Mouse (Mus musculus): Measurements from ENCODE around the gene CN725425.

Gene CN725425

GRCm38 (mm10) chr15:91199256-91199905 lies at the start of gene CN725425:
Gene CN725425 (plus strand): TSS chr15:91199494.
- DNase-seq (ENCODE audit: low read depth, low spot score) = no peak

GRCm38 (mm10) chr15:91152592-91152991 lies 46.7 kb upstream of the CN725425 start:
- no peak for DNase-seq (ENCODE audit: low read depth, low spot score)

DNA sequence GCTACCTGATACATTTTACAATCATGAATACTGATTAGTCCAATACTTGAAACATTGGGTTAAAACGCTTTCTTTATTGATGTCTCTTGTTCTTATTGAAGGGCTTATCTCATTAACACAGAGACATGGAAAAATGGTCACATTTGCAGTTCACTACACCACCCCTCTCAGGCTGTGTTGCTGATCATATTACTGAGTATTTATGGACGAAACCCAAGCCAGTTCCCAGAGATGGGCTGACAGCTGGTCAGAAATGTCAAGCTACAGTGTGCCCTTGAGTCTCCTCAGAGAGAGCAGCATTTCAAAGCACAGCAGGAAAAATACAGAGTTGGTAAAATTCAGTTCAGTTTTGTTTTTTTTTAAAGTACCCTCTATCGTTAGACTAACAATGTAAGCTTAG lies 46.0 kb upstream of the CN725425 start:
- DNase-seq (ENCODE audit: low read depth, low spot score) = no peak

GRCm38 (mm10) chr15:91161153-91161552 lies 38.1 kb upstream of the CN725425 start:
- DNase-seq (ENCODE audit: low read depth, low spot score) = no peak

DNA sequence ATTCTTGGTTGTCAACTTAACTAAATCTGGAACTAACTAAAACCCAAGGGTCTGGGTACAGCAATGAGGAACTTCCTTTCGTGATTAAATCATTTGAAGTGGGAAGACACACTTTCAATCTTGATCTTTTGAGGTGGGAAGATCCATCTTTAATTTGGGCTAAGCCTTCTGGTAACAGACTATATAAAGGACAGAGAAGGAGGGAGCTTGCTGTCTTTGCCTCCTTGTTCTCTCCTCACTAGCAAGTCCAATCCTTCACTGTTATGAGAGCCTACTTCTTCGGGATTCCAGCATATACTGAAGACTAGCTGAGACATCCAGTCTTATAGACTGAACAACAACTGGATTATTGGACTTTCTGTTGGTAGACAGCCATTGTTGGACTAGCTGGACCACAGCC lies 35.8 kb upstream of the CN725425 start:
- no peak for DNase-seq (ENCODE audit: low read depth, low spot score)

DNA sequence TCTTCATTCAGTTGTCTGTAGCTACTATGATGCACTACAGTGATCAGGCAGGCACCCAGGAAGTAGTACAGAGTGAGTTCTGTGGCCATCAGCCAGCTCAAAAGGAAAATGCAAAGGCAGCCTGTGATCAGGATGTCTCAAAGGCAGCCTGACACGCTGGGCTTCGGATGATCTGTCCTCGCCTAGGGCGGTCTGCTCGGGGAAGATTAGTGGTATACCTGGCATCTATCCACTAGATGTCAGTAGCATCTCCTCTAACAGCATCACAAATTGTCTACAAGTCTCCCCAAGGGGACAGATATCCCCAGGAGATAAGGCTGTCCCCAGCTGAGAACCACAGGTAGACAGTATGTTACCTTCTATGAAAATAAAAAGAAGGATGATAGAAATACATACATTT lies 34.3 kb upstream of the CN725425 start:
- DNase-seq (ENCODE audit: low read depth, low spot score) = no peak

DNA sequence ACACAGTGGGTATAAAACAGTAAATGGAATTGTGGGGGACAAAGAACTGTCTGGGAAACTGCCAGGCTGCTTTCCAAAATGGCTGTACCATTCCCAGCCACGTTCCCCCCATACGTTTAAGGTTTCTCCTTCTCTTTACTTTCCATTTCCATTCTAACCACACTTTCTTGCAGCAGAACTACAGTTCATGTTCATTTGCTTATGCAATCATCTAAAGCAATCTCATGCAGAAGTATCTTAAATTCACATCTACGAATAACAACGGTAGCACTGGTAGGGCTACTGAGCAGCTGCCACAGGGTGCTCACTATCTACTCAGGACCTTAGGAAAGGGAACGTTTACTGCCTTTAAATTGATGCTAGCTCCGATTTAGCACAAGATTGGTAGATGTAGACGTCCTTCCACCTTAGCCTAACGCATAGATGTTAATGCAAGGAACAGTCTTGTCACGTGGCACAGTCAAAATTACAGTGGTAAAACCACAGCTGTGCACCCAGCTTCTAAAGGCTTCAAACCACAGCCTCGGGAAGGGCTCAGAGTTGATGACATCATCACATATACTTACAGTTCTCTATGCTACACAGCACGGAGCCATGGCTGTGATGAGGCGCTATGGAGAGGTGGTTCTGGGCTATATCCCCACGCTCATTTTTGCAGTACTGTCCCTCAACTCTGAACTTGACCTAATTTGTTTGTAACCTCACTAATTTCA lies 31.3 kb upstream of the CN725425 start:
- DNase-seq (ENCODE audit: low read depth, low spot score) = no peak

DNA sequence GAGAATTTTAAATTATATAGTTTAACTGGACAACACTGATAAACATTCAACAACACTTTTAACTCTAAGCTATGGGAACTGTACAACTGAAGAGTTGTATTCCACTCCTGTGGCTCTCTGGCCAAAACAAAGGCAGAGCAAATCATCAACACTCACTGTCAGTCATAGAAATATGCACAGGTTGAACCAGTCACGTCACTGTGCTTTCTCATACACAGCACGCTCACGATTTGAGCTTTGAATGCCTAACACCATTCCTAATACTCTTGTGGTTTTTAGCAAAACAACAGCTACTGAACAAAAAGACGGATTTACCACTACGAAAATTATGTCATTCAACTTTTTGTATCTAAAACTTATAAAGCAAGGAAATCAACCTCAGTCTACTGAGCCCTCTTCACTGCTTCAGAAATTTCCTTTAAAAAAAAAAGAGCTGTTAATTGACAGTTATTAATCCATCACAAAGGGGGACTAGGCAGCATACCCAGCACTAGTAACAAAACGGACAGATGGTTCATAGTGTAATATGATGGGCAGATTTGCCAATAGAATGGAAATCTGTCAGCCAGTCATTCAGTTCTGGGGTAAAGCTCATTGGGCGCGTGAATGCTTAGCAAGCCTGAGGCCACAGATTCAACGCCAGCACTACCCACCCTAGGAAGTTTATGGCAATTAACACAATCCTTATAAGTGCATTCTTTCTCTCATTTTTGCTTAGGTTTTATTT lies 28.5 kb upstream of the CN725425 start:
- no peak for DNase-seq (ENCODE audit: low read depth, low spot score)

- no peak for DNase-seq (ENCODE audit: low read depth, low spot score)
Observed at GRCm38 (mm10) chr15:91171332-91171731, 28.0 kb upstream of the CN725425 start.

DNA sequence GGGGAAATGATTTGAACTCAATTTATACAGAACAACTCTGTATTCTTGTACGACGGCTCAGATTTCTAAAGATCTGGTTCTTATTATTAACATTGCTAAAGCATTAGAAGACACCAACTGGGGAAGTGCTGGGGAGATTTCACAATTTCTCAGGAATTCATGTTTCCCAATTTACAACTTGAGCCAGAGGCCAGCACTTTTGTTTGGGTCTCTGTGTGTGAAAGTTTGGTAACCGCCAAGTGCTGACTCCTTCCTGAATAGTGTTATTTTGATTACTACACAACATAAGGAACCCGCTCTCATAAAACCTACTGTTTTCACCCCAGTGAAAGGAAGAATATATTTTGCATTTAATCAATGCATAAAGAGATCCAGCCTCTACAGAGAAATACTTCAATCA lies 27.1 kb upstream of the CN725425 start:
- DNase-seq (ENCODE audit: low read depth, low spot score) = no peak

GRCm38 (mm10) chr15:91178656-91179314 lies 20.5 kb upstream of the CN725425 start:
- DNase-seq (ENCODE audit: low read depth, low spot score) = no peak

GRCm38 (mm10) chr15:91179911-91180622 lies 19.2 kb upstream of the CN725425 start:
- DNase-seq (ENCODE audit: low read depth, low spot score) = no peak

DNA sequence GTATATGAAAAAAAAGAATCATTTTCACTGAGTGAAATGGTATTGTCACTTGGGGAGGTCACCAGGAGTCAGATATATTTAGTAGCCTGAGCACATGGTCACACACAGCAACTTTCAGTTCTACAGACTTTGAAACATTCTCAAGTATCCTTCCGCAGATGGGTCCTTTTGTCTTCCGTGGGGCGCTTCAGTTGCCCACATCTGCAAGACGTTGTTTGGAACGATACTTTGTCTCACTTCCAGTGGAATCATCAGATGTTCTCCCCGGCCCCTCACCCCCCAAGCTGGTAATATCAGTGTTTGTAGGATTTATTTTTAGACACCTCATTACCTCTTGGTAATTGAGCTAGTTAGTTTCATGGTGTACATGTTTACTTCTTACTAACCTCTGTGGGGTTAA lies 12.9 kb upstream of the CN725425 start:
- DNase-seq (ENCODE audit: low read depth, low spot score) = no peak

- DNase-seq (ENCODE audit: low read depth, low spot score) = no peak
Observed at GRCm38 (mm10) chr15:91190026-91190425, 9.3 kb upstream of the CN725425 start.

DNA sequence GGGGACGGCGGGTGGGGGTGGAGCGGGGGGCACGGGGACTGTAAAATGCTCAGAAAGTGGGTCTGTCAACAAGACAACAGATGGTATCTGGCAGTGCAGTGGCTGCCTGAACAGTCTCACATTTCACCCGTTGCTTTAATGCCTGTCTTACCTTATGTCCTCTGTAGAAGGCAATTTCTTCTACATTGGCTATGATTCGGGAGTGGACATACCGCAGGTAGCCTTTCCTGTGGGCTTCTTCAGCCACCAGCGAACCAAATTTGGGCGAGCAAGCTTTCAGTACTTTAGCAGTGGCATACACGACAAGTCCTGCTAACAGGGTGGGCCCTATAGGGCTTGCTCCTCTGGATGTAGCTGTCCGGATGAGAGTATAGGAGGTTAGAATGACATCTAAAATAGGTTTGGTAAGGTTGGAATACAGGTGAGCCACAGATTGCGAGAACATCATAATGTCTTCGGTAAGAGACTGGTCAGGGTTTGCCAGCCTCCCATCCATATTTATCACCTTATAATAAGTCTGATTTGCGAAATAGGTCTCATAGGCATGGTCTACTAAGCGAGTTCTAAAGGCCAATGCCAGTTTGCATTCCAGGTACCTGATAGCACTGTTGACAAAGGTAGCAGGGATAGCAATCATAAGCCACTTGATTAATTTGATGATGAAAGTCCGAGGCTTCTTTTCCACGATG lies 8.6 kb upstream of the CN725425 start:
- no peak for DNase-seq (ENCODE audit: low read depth, low spot score)

DNA sequence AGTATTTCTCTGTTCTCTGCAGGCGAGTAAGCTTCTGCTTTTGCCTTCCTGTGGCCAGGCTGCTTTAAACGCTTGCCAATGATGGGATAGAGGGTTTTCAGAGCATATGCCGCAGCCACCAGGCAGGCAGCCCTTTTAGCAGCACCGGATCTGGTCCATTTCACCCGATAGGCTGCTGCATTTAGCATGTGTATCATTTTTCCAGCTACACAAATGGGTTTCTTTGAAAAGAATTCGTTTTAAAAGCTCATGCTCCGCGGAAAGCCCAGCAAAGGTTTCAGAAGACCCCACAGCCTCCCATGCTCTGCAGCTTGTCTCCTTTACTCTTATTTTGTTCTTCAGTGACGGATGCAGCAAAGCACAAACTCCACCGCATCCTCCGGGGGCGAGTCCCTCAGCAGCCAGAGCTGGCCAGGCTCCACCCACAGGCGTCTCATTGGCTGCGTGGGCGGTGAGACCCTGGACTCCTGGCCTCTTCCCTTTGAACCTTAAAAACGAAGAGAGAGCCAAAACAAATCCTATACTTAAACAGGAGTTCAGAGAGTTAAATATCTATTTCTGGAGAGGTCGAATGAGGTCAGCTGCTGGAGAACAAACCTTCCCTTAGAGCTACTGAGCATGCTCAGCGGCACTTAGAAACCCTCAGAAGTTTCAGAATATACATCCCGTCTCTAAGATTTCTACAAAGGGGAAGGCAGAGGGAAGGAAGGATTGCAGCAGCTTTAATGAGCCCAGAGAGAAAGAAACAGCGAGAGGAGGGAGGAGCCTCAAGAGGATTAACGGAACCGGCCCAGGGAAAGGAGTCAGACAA lies 7.7 kb upstream of the CN725425 start, which contains the start of gene Abcd2:
Gene Abcd2, minus strand, starts transcription at position 388 of the 811 bp plus-strand sequence.
- DNase-seq (ENCODE audit: low read depth, low spot score) = peak; percentile 46

- no peak for DNase-seq (ENCODE audit: low read depth, low spot score)
Observed at GRCm38 (mm10) chr15:91192223-91192598, 7.1 kb upstream of the CN725425 start.

DNA sequence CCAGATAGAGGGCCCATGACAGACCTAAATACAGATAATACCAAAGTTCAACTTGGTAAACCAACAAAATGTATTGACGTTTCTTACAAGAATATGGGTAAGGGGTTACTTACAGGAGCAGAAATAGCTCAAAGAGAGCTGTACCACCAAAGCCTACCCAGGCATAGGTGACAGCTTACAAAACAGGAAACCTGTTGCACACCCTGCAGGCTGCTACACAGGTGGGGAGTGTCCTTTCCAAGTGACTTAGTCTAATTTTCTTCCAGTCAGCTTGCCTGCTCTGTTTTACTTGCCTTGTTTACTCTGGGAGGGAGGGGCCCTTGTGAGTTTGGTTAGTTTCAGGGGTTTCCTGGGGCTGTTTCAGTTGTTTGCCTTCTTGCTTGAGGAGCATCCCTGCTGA lies 1.5 kb downstream of the CN725425 start:
- no peak for DNase-seq (ENCODE audit: low read depth, low spot score)

- no peak for DNase-seq (ENCODE audit: low read depth, low spot score)
Observed at GRCm38 (mm10) chr15:91202486-91202885, 3.2 kb downstream of the CN725425 start.

- no peak for DNase-seq (ENCODE audit: low read depth, low spot score)
Observed at GRCm38 (mm10) chr15:91203521-91203920, 4.2 kb downstream of the CN725425 start.
